Mouse (Mus musculus) left cerebral cortex, postnatal 25 days (tissue): ENCODE measurements at regions not wholly inside any gene's neighbourhood (a gene's known extent, or its start where the extent isn't known, plus 50 kb on each side); places are given as distances from the start of the nearest gene placed in this dataset.
A peak's percentile ranks its signal among the peaks of the same experiment; 100 is the strongest.

Experiments used
- DNase-seq, 2 experiments: peaks; one replicate each; pipeline ENCODE4 v3.0.0; 2022; ENCODE audit warnings: low spot score in 2 of 2, mixed read lengths in 1 of 2
- intact Hi-C: fragments of 180-260 bp; cut with DNase I; formaldehyde crosslinking; loops from one replicate; pipeline ENCODE4 v1.15.1; 2025

GRCm38 (mm10) chr1:137543828-137544227, 583.6 kb upstream of the Nr5a2 start:
- DNase-seq, result no peak
- intact Hi-C loops, result no loop called here

DNA sequence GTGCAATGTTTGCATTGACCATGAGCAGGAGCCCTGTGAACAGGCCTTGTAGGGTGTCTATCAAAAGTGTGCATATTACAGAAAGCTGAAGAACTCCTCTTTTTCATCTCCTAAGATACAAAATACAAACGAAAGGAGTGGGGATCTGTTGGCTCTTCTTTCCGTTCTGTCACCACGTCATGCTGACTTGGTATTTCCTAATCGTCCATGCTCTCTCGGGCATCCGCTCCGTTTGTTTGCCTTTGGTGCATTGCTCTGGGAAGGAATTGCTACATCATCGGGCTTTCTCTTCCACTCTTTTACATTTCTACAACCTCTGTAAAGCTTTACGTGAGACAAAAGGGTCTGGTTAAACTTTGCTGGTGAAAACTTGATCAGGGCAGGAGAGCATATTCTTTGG, 581.2 kb upstream of the Nr5a2 start:
- intact Hi-C loops, result no loop called here
- no peak for DNase-seq

DNA sequence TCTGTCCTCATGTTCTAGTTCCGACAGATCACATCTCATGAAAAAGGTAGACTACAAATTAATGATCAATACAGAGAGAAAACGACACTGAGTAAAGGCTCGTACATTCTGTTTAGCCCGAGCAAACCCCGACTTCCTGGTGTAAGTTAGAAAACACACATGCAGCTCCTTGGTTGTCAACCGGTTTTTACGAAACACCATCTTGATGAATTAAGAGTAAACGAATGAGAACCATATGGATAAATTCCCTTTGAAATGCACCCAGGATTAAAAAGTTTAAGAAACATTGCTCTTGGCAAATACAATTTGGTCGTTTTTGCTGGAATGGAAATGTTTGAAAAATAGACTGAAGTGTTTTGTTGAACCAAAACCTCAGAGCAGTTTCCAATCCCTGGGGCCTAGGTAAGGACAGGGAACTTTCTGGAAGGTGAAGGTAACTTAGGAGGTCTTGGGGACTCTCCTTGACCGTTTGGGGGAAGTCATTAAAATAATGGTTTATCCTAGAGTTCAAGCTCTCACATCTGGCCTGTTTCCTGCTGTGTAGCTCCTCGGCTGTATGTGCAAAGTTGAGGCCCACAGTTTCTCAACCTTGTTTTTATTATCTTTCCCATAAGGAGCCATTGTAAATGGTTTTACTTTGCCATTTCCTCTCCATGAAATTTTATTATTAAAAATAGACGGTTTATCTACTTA, 579.3 kb upstream of the Nr5a2 start:
- DNase-seq, result no peak
- intact Hi-C loops, result no loop called here

- no peak for DNase-seq
- intact Hi-C loops, result no loop called here
Observed at GRCm38 (mm10) chr1:137514750-137515149, 554.5 kb upstream of the Nr5a2 start.

- intact Hi-C loops, result no loop called here
- DNase-seq, result no peak
Observed at GRCm38 (mm10) chr1:137503704-137504422, 543.6 kb upstream of the Nr5a2 start.

GRCm38 (mm10) chr1:137488226-137488625, 528.0 kb upstream of the Nr5a2 start:
- DNase-seq, result no peak
- intact Hi-C loops, result loop anchor here (10.0 kb wide), 1 partner anchor 177 kb away; no protein-coding TSS in a partner anchor

- no peak for DNase-seq
- intact Hi-C loops, result no loop called here
Observed at GRCm38 (mm10) chr1:137478459-137478858, 518.2 kb upstream of the Nr5a2 start.

GRCm38 (mm10) chr1:137477239-137477638, 517.0 kb upstream of the Nr5a2 start:
- no peak for DNase-seq
- intact Hi-C loops, result no loop called here

DNA sequence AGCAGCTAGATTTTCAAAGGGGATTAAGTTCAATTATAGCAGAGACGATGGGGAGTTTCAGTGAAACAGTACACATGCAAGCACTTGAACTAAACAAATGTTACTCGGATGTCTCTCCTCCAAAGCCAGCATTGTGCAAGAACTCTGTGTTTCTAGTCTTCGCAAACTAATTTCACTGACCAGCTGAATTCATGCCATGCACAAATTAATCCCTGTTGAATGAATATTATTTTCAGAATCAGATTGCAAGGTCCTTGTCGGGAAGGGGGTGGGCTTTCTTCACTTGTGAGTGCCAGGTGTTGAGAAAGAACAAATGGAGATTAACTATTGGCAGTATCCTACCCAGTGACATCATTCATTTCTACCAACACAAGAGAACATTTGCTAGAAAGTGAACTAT, 514.6 kb upstream of the Nr5a2 start:
- intact Hi-C loops, result no loop called here
- DNase-seq, result no peak

- intact Hi-C loops, result no loop called here
- peak; percentile 20 to 84 for DNase-seq
Observed at GRCm38 (mm10) chr1:137473800-137474685, 513.8 kb upstream of the Nr5a2 start.

DNA sequence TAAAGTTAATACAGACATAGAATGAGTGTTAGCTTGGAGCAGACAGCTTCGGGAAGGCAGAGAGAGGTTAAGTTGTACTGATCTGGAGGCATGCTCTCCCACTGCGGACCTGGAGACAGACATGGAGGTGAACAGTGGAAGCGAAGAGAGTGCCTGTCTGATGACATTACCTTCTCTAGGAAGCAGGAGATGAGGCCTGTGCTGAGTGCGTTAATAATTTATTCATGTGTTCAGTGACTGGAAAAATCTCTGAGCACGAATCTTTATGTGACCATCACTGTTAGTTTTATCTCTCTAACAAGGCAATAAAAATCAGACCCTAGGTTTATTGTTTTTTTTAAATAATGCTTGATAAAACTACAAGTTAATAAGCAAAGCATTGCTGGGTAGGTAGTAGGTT, 504.7 kb upstream of the Nr5a2 start:
- no peak for DNase-seq
- intact Hi-C loops, result no loop called here

DNA sequence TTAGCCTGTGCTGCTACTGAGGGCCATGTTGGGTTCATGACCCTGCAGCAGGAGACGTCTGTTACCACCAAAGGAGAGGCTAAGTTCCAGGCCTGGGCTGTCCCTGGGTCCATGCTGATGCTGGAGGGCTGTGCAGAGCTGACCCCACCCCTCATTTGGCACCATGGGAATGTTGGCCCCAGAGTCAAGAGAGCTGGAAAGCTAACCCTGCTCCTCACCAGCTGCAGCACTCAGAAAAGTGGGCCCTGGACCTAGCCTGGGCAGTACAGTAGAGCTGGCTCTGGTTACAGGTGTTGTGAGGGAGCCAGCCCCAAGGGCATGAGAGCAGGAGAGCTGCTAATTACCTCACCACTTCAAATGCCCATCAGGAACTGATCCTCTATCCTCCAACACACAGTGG, 500.9 kb upstream of the Nr5a2 start:
- intact Hi-C loops, result no loop called here
- no peak for DNase-seq

DNA sequence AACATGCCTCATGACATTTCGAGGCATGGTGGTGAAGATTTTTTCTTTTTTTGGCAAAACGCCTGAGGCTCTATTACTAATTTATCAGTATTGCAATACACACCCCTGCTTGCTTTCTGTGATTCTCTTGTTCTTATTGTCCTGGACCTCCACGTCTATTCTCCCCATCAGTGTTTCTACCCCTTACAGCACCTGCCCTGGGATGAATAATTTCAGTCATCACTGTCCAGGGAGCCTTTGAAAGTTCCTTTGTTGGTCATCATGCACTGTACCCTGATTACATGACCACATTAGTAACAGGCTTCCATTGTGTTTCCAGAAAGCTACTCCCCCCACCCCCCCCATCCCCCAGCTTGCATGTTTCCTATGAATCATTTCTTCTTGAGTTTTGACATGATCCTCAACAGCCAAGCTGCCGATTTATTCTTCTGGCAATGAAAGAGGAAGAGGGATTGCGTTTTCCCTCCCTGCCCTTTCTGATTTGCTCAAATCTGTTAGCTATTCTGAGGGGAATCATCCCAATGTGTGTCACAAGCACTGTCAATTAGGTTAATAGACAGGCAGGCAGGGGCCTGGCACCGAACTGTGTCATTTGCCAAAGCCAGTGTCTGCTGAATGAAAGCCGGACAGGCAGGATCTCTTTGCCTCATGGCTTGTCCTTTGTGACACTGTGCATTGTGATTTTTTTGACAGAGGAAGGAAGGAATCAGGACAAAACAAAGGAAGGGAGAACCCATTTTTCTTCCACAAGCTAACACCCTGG, 493.4 kb upstream of the Nr5a2 start:
- intact Hi-C loops, result no loop called here
- DNase-seq, result no peak

- no peak for DNase-seq
- intact Hi-C loops, result no loop called here
Observed at GRCm38 (mm10) chr1:137452749-137453148, 492.5 kb upstream of the Nr5a2 start.

- intact Hi-C loops, result no loop called here
- DNase-seq, result no peak
Observed at GRCm38 (mm10) chr1:137446497-137446896, 486.2 kb upstream of the Nr5a2 start.

GRCm38 (mm10) chr1:137428110-137428509, 467.9 kb upstream of the Nr5a2 start:
- intact Hi-C loops, result no loop called here
- peak; percentile 7 to 81 for DNase-seq

GRCm38 (mm10) chr1:137418388-137418787, 458.1 kb upstream of the Nr5a2 start:
- intact Hi-C loops, result no loop called here
- no peak for DNase-seq

DNA sequence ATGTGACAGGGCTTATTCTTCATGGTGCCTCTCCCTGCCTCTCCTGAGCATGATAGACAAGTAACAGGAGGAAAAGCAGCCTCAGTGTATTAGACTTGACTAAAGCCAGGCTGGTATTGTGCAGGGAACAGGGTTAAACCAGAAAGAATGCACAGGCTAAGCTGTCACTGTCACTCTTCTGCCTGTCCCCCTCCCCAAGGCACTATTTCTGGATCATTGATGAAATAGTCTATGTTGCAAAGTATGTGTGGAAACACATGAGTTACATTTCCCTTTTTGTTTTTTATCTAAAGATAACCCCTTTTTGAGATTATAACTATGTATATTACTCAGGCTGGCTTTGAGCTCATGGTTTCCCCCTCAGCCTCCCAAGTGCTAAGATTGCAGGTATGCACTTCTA, 436.5 kb upstream of the Nr5a2 start:
- DNase-seq, result no peak
- intact Hi-C loops, result no loop called here

- no peak for DNase-seq
- intact Hi-C loops, result no loop called here
Observed at GRCm38 (mm10) chr1:137387509-137387908, 427.3 kb upstream of the Nr5a2 start.
